Mouse (Mus musculus) left cerebral cortex, postnatal 25 days (tissue): ENCODE results near the gene Mtch1. TPM values are rescaled to one million over a fixed set of nuclear protein-coding genes. Genes with fewer than 3 reads are reported as not detected.
"Not testable (repeated sequence)": the region's sequence is repeated elsewhere in the genome, so short reads cannot be mapped to it uniquely, and the experiment has no call there.

ENCODE experiments used
- DNase-seq, 2 experiments: peaks; one replicate each; pipeline ENCODE4 v3.0.0; 2022; ENCODE audit warnings: low spot score in 2 of 2, mixed read lengths in 1 of 2
- intact Hi-C: fragments of 180-260 bp; cut with DNase I; formaldehyde crosslinking; loops from one replicate; pipeline ENCODE4 v1.15.1; 2025
- total RNA-seq, 2 experiments: library from RNA; stranded (reverse); gene quantifications; 2 replicates each; pipeline ENCODE4 v1.2.3; 2021

Mtch1 gene
- total RNA-seq, 2 experiments from 2014 or later, result 553 to 573 TPM

- intact Hi-C loops, result no loop called here
Observed at GRCm38 (mm10) chr17:29339170-29339768, 8.5 kb downstream of the Mtch1 start.

GRCm38 (mm10) chr17:29337979-29338823 lies 9.5 kb downstream of the Mtch1 start:
- intact Hi-C loops, result no loop called here
- no peak for DNase-seq

More at GRCm38 (mm10) chr17:29339170-29339768, 8.5 kb downstream of the Mtch1 start:
- DNase-seq, result no peak

GRCm38 (mm10) chr17:29336266-29336990 lies 11.3 kb downstream of the Mtch1 start:
- no peak for DNase-seq
- intact Hi-C loops, result no loop called here

- no peak for DNase-seq
- intact Hi-C loops, result no loop called here
Observed at GRCm38 (mm10) chr17:29332186-29332685, 15.5 kb downstream of the Mtch1 start.

GRCm38 (mm10) chr17:29330671-29331410 lies 16.9 kb downstream of the Mtch1 start:
- intact Hi-C loops, result no loop called here
- DNase-seq, result no peak

GRCm38 (mm10) chr17:29330221-29330620 lies 17.5 kb downstream of the Mtch1 start:
- DNase-seq, result no peak
- intact Hi-C loops, result no loop called here

- no peak for DNase-seq
- intact Hi-C loops, result no loop called here
Observed at GRCm38 (mm10) chr17:29327691-29328090, 20.0 kb downstream of the Mtch1 start.

- intact Hi-C loops, result no loop called here
- DNase-seq, result no peak
Observed at GRCm38 (mm10) chr17:29326531-29327529, 20.9 kb downstream of the Mtch1 start.

GRCm38 (mm10) chr17:29325831-29326230 lies 21.9 kb downstream of the Mtch1 start:
- intact Hi-C loops, result no loop called here
- no peak for DNase-seq

- DNase-seq, result no peak
- intact Hi-C loops, result no loop called here
Observed at GRCm38 (mm10) chr17:29323625-29324024, 24.1 kb downstream of the Mtch1 start.

- intact Hi-C loops, result no loop called here
- DNase-seq, result no peak
Observed at GRCm38 (mm10) chr17:29322603-29322962, 25.2 kb downstream of the Mtch1 start.

- intact Hi-C loops, result no loop called here
Observed at GRCm38 (mm10) chr17:29321765-29322602, 25.8 kb downstream of the Mtch1 start.

GRCm38 (mm10) chr17:29319881-29320639 lies 27.7 kb downstream of the Mtch1 start:
- intact Hi-C loops, result no loop called here
- DNase-seq, result no peak

More at GRCm38 (mm10) chr17:29321765-29322602, 25.8 kb downstream of the Mtch1 start:
- no peak for DNase-seq

- DNase-seq, result no peak
Observed at GRCm38 (mm10) chr17:29319476-29319875, 28.3 kb downstream of the Mtch1 start.

GRCm38 (mm10) chr17:29318731-29319250 lies 28.9 kb downstream of the Mtch1 start:
- DNase-seq, result no peak
- intact Hi-C loops, result no loop called here

More at GRCm38 (mm10) chr17:29319476-29319875, 28.3 kb downstream of the Mtch1 start:
- intact Hi-C loops, result no loop called here

GRCm38 (mm10) chr17:29317380-29317779 lies 30.4 kb downstream of the Mtch1 start, which contains the start of gene Pi16:
Gene Pi16, plus strand, starts transcription at chr17:29317680.
- intact Hi-C loops, DNase-seq: not testable (repeated sequence)
